Mouse (Mus musculus) thymus, postnatal 25 days (tissue): ENCODE data around the gene Alkal2.

Experiments
- DNase-seq: peaks from one replicate; pipeline ENCODE4 v3.0.0; 2022

Alkal2 gene

GRCm38 (mm10) chr12:30933299-30933698, 49.2 kb downstream of the Alkal2 start:
- no peak for DNase-seq

GRCm38 (mm10) chr12:30936899-30937298, 52.8 kb downstream of the Alkal2 start:
- no peak for DNase-seq
